In the genomic region with DNA sequence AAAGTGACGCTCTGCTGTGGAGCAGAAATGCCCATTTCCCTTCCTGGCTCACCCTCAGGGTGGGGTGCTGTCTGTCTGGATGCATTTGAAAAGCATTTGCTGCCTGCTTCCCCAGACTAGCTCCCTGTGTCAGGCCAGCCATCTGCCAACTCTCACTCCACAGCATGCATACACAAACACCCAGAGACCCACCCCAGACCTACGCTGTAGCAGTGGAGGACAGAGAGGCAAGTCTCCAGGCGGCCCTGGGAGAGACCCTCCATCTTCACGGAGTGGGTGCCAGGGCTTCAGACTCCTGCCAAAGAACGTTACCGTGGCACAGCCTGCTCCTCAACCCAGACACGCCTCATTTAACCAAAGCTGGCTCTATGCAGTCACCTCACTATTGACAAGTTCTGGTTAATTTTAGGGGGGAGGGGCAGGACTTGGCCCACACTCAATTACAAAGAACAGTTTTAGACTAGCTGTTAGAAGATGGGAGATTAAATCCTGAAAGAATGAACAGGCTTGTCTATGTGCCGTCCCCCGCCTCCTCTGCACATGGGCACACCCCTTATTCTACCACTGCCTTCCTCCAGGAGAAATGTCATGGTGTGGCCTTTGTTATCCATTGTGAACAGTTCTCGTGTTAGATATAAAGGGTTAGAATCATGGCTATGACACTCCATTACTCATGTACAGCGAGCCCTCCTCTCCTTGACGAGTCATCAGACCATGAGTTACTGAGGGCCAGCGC, we compare ENCODE assay signal across 10 mouse cellular contexts. TPM values are rescaled to one million over a fixed set of nuclear protein-coding genes. Genes with fewer than 3 reads are reported as not detected.
A peak's percentile ranks its signal among the peaks of the same experiment; 100 is the strongest.
DNase-seq lines count a peak whose midpoint lies in the region; ATAC-seq lines count a peak whose summit lies in the region.
"Had no signal": no experiment of that assay in that cellular context is flagged by ENCODE, and none has a peak within 500 bp of the region (broad histone marks: within the 10 kb centered on the region; RNA-seq: fewer than 3 reads in every experiment).

No protein-coding gene starts in this region.

- no peak overlapping the region for H3K9ac ChIP-seq in kidney, embryonic 15.5 days

- no peak overlapping the region for H3K4me3 ChIP-seq in kidney, embryonic 15.5 days (replicated peaks)
- H3K4me3 ChIP-seq in limb, embryonic 10.5 days, result no peak overlapping the region

- WGBS in kidney, embryonic 15.5 days, result 55% methylated on average over 13 of the region's 13 CpGs
- 81% methylated on average over 13 of the region's 13 CpGs for WGBS in limb, embryonic 10.5 days

- peaks cover 10% of the 10 kb centered on the region; the same call in 1 of the 2 replicates for H3K4me1 ChIP-seq in kidney, embryonic 15.5 days
- no peaks in the 10 kb centered on the region for H3K4me1 ChIP-seq in limb, embryonic 10.5 days

- no peak overlapping the region for H3K4me2 ChIP-seq in kidney, embryonic 15.5 days

- H3K27ac ChIP-seq in kidney, embryonic 15.5 days, result no peak overlapping the region
- no peak overlapping the region for H3K27ac ChIP-seq in limb, embryonic 10.5 days
- H3K27ac ChIP-seq: macrophage had no signal

- H3K27me3 ChIP-seq in kidney, embryonic 15.5 days, result no peaks in the 10 kb centered on the region
- no peaks in the 10 kb centered on the region for H3K27me3 ChIP-seq in limb, embryonic 10.5 days (ENCODE audit: low read depth, poor library complexity, severe bottlenecking)

- peak; percentile 54; the same call in 1 of the 2 replicates for ATAC-seq in kidney, embryonic 15.5 days (replicated peaks; ENCODE audit: low FRiP score)

- no peak for DNase-seq in kidney, adult 11 months
- DNase-seq in Muller cell, postnatal 12 days (ENCODE audit: inconsistent ontology term), result peak; percentile 47
- peak; percentile 23 to 31 for DNase-seq in frontal cortex, postnatal 14 days (ENCODE audit: low spot score in 2 of 2)
- DNase-seq in layer of hippocampus, postnatal 10 days (ENCODE audit: low spot score in 2 of 2), result peak; percentile 60 to 70
- DNase-seq in limb, embryonic 10.5 days (ENCODE audit: low spot score), result no peak
- no peak for DNase-seq in left cerebral cortex, adult 9 months (ENCODE audit: low spot score in 2 of 2)
- DNase-seq in urinary bladder, postnatal 10 days (ENCODE audit: low spot score), result no peak
- DNase-seq: heart, postnatal 36 days had no signal

- H3K36me3 ChIP-seq in kidney, embryonic 15.5 days, result no peaks in the 10 kb centered on the region
- H3K36me3 ChIP-seq in limb, embryonic 10.5 days, result no peaks in the 10 kb centered on the region

- no peaks in the 10 kb centered on the region for H3K9me3 ChIP-seq in kidney, embryonic 15.5 days (replicated peaks)
- no peaks in the 10 kb centered on the region for H3K9me3 ChIP-seq in limb, embryonic 10.5 days (replicated peaks)

RNA-seq across cellular contexts. Expression of a gene that starts 47.4 kb away (rescaled TPM):
- 1.4 and 1.6 TPM in 2 replicates for polyA plus RNA-seq in kidney, embryonic 15.5 days (2015; fragmentation: Nextera tagmentation; extraction: Ambion mirVana)
- under 1 TPM; 0.40 to 0.80 TPM for total RNA-seq in layer of hippocampus, postnatal 10 days (2021)
- 0.05 TPM in 1 of 2 replicates, not detected in the other for polyA plus RNA-seq in limb, embryonic 10.5 days (2016; fragmentation: Nextera tagmentation; extraction: Ambion mirVana)

RNA-seq across cellular contexts. Expression of a gene that starts 47.5 kb away (rescaled TPM):
- 1.2 and 1.3 TPM in 2 replicates for polyA plus RNA-seq in kidney, embryonic 15.5 days (2015; fragmentation: Nextera tagmentation; extraction: Ambion mirVana)
- total RNA-seq in layer of hippocampus, postnatal 10 days (2021), result under 1 TPM; 0.42 to 0.75 TPM
- polyA plus RNA-seq in limb, embryonic 10.5 days (2016; fragmentation: Nextera tagmentation; extraction: Ambion mirVana), result 0.69 and 1.4 TPM in 2 replicates
- total RNA-seq: heart, postnatal 36 days had no signal
- polyA plus RNA-seq: macrophage had no signal

Comparison
In these comparisons a context has a peak if more than half of its experiments do, and no peak if none do; other contexts are left out.
1. DNase-seq: peak in Muller cell, postnatal 12 days (single experiment), frontal cortex, postnatal 14 days (2 of 2) and layer of hippocampus, postnatal 10 days (2 of 2); none in kidney, adult 11 months (single experiment), limb, embryonic 10.5 days (single experiment), left cerebral cortex, adult 9 months (0 of 2) and urinary bladder, postnatal 10 days (single experiment).